Mouse (Mus musculus): ENCODE measurements around the gene Catsper2. TPM values are rescaled to one million over a fixed set of nuclear protein-coding genes. Genes with fewer than 3 reads are reported as not detected.

Gene Catsper2
- total RNA-seq (2023): 3.3 TPM

DNA sequence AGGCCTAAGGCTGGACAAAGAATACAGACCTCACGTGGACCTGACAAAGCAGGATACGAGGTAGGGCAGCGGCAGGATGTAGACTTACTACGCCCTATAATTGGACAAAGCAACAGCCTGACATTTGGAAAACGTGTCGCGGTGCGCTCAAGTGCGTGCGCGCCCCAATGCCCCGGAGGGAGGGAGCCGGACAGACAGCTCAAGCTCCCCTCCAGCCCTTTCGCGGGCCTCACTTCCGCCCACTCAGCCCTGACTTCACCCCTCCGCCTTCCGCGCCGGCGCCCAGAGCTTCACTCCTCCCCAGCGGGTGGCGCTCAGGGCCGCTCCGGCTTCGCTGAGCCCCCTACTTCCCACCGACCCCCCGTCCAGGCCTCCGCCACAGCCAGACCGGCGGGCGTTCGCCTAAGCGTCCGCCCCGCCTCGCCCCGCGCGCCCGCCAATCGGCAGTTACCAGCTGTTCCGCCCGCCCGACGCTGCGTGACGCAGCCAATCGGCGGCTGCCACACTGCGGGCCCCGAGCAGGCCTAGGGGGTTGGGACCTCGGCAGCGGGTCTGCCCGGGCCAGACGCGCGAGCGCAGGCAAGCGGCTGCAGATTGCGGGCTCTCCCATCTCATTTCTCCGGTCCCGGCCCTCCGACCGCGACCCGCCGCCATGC is at the start of gene Catsper2, which contains the start of gene Pdia3:
Gene Catsper2 (minus strand): TSS at position 406 of the 656 bp plus-strand sequence.
Gene Pdia3 (plus strand): TSS at position 389 of the 656 bp plus-strand sequence.

DNA sequence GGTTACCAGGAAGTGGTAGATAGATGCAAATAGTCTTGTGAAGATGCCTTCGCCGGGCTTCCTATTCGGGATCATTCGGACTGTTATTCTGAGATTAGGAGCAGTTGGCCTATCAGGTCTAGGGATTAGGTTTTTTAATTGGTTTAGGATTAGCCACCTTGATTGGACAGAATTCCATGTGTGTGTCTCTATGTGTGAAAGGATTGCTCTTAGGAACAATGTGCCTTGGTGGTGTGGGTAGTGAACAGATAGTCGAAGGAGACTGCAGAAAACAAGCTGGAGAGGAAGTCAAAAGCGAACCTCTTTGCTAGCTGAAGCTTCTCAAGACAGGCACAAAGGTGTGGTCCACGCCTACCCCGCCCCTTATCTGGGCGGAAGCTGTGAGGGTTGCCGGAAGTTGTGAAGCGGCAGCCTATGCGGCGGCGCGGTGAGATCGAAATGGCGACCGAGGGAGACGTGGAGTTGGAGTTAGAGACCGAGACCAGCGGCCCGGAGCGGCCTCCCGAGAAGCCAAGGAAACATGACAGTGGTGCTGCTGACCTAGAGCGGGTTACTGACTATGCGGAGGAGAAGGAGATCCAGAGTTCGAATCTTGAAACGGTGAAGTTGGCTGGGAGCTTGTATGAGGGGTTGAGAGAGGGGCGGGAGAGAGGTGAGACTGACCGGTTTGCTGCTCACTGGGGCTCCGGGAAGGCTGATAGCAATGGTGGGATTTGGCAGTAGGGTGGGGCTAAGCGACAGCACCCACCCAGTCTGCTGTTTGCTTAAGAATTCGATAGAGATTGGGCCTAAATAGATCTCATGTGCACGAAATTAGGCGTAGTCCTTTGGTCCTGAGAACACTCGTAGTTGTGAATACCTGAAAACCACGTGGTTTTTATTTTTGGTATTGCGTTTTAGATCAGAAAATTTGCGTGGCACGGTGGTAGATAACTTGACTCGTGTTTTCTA is 43.4 kb upstream of the Catsper2 start, which contains the start of gene Serinc4:
Gene Serinc4 (minus strand): TSS at position 90 of the 951 bp plus-strand sequence.

DNA sequence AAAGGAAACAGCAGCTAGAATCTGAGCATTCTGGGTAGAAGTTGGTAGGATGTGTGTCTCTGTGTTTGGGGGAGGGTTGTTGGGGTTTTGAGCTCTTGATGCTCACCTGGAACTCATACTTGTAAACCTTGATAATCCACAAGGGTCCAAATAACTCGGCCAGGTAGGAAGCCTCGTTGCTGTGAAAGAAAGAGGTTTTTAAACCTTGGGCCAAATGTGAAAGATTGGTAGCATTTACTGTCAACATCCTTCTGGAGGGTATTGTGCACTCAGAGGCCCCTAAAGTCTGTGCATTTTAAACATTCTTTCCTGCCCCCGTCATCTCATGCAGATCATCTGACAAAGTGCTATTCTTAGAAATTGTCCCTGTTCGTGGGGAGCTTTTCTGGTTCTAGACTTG is 39.4 kb upstream of the Catsper2 start, which contains the start of gene Hypk:
Gene Hypk (plus strand): TSS at position 301 of the 400 bp plus-strand sequence.

DNA sequence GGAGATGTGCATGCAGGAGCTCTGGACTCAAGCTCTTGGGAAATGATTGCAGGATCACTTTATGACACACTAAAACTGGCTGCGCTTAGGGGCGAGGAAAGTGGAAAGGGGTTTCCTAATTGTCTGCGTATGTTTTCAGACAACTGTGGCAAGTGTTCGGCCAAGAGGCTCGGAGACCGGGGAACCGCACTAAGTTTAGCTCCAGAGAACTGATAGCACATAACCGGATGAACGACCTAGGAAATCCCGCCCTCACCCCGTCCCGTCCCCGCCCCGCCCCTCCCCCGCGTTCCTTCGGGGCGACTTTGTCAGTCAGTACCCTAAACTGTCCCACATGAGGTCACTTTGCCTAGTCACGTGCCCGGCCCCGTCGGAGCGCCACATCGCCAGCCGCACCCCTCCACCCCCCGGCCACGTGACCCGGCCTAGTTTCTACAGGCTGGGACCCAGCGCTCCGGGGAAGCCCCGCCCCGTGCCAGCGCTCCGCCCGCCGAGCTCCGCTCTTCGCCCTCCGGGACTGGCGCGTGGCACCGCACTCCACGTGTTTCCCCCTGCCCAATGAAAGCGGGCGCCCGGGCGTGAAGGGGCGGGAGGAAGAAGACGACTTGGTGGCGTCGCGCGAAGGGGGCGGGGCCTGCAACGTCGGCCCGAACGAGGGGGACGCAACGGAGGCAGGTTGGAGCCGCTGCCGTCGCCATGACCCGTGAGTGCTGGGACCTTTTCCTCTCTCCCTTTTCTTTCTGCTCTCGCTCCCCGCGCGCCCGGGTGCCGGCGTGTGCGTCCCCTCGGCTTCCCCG is 35.3 kb upstream of the Catsper2 start, which contains the start of gene Serf2:
Gene Serf2 (plus strand): TSS at position 457 of the 797 bp plus-strand sequence.

DNA sequence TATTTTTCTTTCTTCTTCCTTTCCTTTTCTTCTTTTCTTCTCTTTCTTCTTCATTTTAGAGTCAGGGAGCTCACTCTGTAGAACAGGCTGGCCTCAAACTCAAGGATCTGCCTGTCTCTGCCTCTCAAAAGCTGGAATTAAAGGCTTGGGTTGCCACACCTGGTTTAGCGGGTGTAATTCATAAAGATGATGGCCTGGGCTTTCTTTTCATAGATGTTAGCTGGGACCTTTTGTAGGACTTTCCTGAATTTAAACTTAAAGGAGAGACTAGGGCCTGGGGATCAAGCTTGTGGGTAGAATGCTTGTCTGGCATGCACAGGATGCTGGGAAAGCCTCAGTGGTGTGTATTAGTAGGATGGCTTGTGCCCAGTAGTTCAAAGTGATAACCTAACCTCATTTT is 30.6 kb upstream of the Catsper2 start, which contains the start of gene Ell3:
Gene Ell3 (minus strand): TSS at position 101 of the 400 bp plus-strand sequence.

DNA sequence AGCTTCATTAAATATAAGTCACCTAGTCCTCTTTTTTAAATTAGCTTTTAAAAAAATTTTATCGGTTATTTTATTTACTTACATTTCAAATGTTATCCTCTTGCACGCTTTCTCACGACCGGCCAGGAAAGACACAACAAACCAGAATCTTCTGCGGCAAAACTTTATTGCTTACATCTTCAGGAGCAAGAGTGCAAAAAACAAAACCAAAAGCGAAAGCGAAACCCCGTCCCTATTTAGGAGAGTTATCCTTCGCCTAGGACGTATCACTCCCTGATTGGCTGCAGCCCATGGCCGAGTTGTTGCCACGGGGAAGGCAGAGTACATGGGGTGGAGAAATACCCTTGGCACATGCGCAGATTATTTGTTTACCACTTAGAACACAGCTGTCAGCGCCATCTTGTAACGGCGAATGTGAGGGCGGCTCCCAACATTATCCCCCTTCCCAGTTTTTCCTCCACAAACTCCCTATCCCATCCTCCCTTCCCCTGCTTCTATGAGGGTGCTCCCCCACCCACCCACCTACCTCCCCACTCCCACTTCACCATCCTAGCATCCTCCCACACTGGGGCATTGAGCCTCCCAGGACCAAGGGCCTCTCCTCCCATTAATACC is 26.5 kb downstream of the Catsper2 start, which contains the start of gene Strc:
Gene Strc (minus strand): TSS at position 208 of the 615 bp plus-strand sequence.

DNA sequence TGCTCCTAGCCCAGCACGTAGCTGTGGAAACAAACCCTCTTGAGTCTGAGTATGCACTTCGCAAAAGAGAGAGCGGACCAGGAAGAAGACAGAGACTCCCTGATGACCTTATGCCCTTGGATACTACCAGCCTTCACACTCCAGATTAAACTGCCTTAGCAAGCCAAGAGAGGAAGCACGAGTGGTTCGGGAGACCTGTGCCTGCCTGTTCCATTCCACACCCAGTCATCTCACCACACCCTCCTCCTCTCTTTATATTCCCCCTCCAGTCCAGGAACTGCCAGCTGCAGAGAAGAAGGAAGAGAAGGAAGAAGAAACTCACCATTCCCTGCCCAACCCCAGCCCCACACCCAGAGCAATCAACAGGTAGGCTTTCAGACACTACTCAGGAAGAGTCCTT is 56.1 kb downstream of the Catsper2 start, which contains the start of gene Ckmt1:
Gene Ckmt1 (plus strand): TSS at position 221 of the 400 bp plus-strand sequence.

DNA sequence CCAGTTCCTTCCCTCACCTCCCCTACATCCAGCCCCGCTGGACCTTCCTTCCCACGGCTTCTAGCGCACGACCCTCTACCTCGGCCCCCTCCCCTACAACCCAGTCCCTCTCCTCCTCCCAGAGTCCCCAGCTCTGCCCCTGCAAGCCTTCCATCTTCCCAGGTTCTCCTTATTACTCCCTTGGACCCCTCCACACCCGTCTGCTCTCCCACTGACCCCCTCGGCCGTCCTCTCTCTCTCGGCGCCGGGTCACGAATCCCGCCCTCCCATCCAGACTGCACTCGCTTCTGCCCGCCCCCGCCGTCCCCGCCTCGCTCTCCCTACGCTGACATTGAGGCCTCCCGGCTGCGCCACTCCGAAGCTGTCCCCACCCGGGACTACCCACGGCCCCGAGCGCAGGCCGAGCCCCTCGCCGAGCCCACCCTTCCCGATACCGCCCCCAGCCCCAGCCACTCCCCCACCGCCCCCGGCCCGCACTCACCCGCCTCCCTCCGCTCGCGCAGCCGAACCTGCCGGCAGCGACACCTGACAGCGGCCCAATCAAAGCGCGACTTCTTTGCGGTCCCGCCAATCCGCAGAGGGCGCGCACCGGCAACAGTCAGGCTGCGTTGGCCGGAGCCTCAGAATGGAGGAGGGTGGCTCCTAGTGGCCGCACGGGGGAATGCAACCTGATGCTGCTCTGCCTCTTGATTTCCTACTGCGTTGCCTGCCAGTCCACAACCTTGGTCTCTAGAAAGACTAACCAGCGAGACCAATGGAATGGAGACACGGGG is 58.6 kb downstream of the Catsper2 start, which contains the start of gene Ppip5k1:
Gene Ppip5k1 (minus strand): TSS at position 577 of the 773 bp plus-strand sequence.

Other genes starting within 250 kb of the Catsper2 start
- 68.5 TPM for gene Tubgcp4, start 243.1 kb downstream of the Catsper2 start, total RNA-seq (2023)
- 24.7 TPM for gene Zscan29, start 242.7 kb downstream of the Catsper2 start, total RNA-seq (2023)
- gene Trp53bp1, start 142.4 kb downstream of the Catsper2 start, total RNA-seq (2023): 73.1 TPM
- 0.09 TPM for gene Map1a, start 124.2 kb downstream of the Catsper2 start, total RNA-seq (2023)
- 16.9 TPM for gene Ppip5k1, start 58.4 kb downstream of the Catsper2 start, total RNA-seq (2023)
- not detected for gene Ckmt1, start 56.1 kb downstream of the Catsper2 start, total RNA-seq (2023)
- gene Strc, start 26.6 kb downstream of the Catsper2 start, total RNA-seq (2023): 1.1 TPM
- gene Pdia3, start within 50 bp of the Catsper2 start, total RNA-seq (2023): 153 TPM
- 5.5 TPM for gene Ell3, start 30.5 kb upstream of the Catsper2 start, total RNA-seq (2023)
- gene Serf2, start 35.4 kb upstream of the Catsper2 start, total RNA-seq (2023): 275 TPM
- 44.1 TPM for gene Hypk, start 39.5 kb upstream of the Catsper2 start, total RNA-seq (2023)
- gene Serinc4, start 43.0 kb upstream of the Catsper2 start, total RNA-seq (2023): 0.67 TPM
- gene Mfap1b, start 60.3 kb upstream of the Catsper2 start, total RNA-seq (2023): 41.8 TPM
- 48.4 TPM for gene Mfap1a, start 92.9 kb upstream of the Catsper2 start, total RNA-seq (2023)
- gene Wdr76, start 92.9 kb upstream of the Catsper2 start, total RNA-seq (2023): 14.7 TPM